Mouse (Mus musculus) adrenal gland, adult 2 months (tissue): ENCODE data around the gene Wnk2. TPM values are rescaled to one million over a fixed set of nuclear protein-coding genes. Genes with fewer than 3 reads are reported as not detected.

Source experiments
- DNase-seq: peaks from one replicate; pipeline ENCODE4 v3.0.0; 2021
- polyA plus RNA-seq: library from polyadenylated mRNA; depleted of rRNA; stranded (reverse); fragments of >200 nt; gene quantifications from 2 replicates; pipeline ENCODE4 v1.2.3, GENCODE M21; 2012
- total RNA-seq, 2 experiments: library from RNA; stranded (reverse); gene quantifications; 2 replicates each; pipeline ENCODE4 v1.2.3; 2021

The Wnk2 gene
- total and polyA plus RNA-seq, 3 experiments, result 2.5 to 4.2 (median 3.2) TPM

- DNase-seq, result peak; percentile 91
These were observed 31.2 kb upstream of the Wnk2 start for GRCm38 (mm10) chr13:49178839-49179585.

DNA sequence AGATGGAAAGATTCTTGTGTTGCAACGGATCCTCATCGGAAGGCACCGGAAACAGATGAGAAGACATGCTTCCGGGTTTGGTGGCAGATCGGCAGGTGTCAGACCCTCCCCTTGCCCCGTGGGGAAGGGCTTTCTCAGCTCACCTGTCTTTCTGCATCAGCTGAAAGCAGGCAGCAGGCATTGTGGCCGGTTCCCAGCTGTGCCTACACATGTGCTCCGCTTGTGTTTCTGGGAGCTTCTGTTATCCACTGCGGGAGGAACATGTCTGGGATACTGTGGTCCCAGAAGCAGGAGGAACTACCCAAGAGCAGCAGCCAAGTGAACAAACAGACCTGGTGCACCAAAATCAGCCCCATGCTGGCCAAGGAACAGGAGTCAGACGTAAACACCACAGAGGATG lies 27.7 kb upstream of the Wnk2 start:
- DNase-seq, result no peak

GRCm38 (mm10) chr13:49172971-49173596 lies 25.3 kb upstream of the Wnk2 start:
- DNase-seq, result peak; percentile 90

- no peak for DNase-seq
These were observed 24.5 kb upstream of the Wnk2 start for GRCm38 (mm10) chr13:49172335-49172734.

- no peak for DNase-seq
These were observed 23.9 kb upstream of the Wnk2 start for GRCm38 (mm10) chr13:49171729-49172128.

DNA sequence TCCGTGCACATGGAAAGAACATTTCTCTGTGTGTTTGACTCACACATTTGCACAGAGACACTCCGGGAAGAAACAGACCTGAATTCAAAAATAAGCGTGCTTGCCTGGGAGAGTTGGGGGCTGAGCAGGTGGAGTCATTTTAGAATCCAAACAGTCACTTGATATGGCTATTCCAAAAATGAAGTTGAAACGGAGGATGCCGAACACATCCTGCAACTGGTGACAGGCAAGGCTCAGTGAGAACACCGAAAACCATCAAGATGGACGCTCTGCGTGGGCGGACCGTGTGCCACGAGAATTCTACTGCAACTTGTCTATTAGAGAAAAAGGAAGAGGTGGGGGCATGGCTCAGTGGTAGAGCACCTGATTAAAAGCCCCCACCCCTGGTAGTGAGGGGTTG lies 22.8 kb upstream of the Wnk2 start:
- no peak for DNase-seq

DNA sequence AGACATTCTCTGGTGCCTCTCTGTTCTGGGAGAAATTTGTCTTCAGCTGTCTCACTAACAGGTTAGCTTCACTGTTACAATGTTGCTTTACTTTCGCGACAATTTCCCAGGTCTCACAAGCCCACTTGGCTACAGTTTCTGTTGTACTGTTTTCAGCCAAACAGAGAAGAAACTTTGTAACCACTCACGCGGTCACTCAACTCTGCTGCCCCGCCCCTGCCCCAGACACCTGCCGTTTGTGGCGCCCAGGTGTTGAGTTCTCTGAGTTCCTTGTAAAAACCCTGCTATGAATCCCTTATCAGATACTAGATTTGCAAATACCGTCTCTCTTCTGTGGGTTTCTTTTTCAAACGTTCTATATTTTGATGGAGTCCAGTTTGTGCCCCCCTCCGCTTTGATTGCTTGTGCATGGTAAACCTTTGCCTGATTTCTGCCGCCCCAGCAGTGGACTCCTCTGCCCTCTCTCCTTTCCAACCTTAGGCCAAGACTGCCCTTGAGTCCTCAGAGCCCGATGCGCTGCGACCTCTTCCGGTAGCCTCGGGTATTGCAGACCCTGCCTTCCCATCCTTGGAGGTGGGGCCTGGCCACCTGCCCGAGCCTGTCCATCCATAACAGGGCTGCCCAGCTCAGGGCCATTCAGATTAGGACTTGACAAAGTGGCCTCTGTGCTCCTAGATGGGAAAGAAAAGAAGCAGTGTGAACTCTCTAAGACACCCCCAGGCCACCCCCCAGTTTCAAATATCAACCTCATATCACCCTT lies 21.8 kb upstream of the Wnk2 start:
- peak; percentile 93 for DNase-seq

DNA sequence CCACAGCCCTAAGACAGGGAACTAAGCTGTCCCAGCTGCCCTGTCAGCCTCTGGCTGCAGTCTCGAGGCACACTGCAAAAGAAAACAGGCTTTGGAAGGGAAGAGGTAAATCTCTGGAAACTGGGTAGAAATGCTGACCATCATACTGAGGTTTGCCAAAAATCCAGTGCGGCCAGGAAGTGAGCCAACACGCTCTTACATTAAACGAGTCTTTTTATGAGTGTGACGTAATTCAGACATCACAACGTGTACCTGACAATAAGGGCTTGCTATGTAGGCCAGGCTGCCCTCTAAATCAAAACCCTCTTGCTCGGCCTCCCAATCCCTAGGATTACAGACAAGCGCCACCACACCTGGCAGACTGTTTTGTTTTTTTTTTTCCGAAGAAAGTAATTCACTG lies 19.3 kb upstream of the Wnk2 start:
- DNase-seq, result no peak

GRCm38 (mm10) chr13:49163645-49164044 lies 15.8 kb upstream of the Wnk2 start:
- DNase-seq, result no peak

DNA sequence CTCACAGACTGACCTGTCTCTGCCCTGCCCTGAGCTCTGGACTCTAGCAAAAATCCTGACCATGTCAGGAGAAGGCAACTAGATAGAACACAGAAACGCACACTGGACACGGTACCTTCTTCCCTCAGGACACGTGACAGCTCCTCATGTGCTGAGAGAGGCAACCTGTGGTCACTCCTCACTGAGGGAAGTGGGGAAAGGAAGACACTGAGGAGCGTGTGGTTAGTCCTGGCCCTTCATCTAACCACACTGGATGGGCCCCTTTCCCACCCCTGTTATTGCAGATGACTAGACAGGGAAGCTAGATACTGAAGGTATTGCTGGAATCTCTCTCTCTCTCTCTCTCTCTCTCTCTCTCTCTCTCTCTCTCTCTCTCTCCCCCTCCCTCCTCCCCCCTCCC lies 14.9 kb upstream of the Wnk2 start:
- no peak for DNase-seq

- no peak for DNase-seq
These were observed 13.4 kb upstream of the Wnk2 start for GRCm38 (mm10) chr13:49161236-49161635.

DNA sequence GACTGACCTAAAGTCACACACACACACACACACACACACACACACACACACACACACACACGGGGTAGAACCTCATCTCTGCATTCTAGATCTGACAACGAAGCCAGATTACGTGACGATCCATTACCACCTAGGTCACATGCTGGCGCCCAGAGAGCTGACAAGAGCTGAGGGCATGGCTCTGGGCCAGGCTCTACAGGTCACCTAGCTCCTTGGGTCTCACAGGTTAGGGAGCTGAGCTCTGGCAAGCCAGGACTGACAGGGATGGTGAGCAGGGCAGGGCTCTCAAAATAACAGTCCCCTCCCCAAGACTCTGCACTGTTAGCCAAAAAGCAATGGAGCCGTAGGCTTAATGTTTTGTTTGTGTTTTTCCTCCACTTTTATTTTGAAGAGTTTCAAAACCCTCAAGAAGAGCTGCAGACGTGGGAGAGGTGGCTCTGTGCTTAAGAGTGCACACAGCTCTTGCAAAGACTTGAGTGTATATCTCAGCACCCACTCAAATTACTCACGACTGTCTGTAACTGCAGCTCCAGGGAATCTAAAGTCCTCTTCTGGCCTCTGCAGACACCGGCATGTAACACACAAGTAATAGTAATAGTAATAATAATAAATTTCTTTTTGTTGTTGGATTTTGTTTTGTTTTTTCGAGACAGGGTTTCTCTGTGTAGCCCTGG lies 10.4 kb upstream of the Wnk2 start:
- DNase-seq, result no peak

- no peak for DNase-seq
These were observed 8.8 kb upstream of the Wnk2 start for GRCm38 (mm10) chr13:49156645-49157044.

DNA sequence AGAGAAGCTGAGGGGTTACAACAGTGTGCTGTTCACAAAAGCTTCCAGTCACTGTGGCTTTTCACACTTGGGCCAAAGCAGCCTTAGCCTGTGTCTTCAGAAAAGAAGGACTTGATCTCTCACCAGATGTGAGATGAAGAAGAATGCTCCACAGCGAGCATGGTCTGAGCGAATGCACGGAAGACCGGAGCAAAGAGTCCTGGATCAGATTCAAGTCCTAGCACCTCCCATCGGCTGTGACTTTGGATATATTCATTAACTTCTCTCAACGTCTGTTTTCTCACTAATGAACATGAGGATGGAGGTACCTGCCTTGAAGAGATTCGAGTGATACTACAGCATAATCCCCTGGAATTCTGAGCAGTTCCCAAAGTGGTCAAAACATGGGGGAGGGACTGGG lies 6.8 kb upstream of the Wnk2 start:
- no peak for DNase-seq

DNA sequence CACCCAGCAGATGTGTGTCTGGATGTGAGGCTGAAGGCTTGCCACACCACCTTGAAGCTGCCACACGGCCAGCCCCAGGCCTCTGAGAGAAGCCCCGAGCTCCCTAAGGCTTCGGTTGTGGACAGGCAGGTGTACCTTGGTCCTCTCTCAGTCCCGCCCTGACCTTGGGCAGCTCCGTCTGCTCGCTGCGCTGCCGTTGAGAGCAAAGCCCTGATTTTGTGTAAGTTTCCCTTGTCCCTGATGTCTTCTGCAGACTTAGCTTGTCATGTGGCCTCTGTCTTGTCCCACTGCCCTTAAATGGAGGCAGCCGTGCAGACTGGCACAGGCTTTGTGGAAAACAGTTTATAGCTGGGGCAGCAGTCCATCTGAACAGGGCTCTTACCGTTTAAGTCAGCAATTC lies 6.2 kb upstream of the Wnk2 start:
- no peak for DNase-seq

DNA sequence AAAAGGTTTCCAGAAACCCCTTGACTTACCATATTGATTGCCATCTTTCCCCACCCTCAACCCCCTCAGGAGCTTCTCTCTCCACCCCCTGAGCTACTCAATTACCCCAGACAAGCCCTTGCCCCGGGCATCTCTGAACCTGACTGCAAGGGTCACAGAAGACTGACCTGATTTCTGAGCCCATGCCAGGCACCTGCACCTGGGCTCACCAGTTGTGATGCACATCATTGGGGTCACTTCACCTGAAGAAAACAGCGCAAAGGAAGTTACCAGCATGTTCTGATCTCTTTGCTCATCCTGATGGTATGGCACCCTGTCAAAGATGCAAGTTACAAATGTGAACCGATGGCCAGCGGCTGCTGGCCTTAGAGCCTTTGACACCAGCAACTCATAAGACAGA lies 873 bp upstream of the Wnk2 start:
- DNase-seq, result no peak

- peak; percentile 50 for DNase-seq
These were observed 582 bp downstream of the Wnk2 start for GRCm38 (mm10) chr13:49147007-49147857.

DNA sequence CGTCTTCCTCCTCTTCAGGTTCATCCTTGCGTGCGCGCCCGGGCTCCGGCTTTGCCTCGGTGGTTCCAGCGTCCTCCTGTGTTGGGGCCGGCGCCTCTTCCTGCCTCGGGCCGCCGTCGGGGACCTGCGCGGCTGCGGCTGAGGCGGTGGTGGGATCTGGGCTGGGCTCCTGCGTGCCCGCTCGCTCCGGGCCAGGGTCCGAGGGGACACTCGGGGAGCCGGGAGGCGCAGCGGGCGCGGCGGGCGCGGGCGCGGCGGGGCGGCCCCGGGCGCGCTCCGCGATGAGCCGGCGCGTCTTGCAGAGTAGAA lies 1.2 kb downstream of the Wnk2 start:
- DNase-seq, result no peak

DNA sequence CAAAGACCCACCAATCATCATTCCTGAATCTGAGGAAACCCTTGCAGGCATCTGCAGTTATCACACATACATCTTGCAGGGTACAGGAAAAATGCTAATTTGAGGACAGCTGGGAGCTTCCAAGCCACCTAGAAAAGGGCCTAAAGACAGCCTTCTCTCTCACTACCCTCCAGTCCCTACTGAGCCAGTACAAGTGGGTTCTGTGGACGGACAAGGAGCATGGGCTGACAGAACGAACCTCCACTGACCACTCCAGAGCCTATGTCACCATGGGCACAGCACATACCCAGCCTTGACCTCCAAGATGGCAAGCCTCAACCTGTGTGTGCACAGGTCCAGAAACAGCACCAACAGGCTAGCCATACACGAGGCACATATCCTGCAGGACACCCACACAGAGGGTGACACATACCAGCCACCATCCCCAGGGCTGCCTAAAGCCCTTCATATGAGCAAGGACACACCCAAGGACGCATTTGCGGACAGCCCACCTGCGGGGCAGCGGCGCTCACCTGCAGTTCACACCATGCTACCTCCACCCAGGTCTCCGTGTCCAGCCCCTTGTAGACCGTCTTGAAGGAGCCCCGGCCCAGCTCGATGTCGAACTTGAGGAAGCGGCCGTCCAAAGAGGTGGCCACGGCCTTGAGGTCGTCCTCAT lies 1.6 kb downstream of the Wnk2 start:
- DNase-seq, result no peak

DNA sequence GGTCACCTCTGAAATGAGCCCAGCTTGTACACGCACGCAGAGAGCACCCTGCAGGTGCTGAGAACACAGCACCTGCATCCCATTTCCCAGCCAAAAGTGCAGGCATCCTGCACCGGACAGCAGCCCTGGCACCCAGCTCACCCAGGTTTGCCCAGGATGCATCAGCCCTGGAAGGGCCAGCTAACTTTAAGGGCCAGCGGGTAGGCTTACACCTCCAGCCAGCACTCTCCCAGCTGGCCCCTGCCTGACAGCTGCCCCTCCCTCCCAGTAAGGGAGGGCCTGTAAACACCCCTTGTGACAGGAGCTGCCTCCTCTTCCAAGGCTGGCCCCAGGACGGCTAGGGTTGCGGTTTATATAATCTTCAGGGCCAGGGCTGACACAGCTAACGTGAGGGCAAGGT lies 2.4 kb downstream of the Wnk2 start:
- DNase-seq, result no peak

DNA sequence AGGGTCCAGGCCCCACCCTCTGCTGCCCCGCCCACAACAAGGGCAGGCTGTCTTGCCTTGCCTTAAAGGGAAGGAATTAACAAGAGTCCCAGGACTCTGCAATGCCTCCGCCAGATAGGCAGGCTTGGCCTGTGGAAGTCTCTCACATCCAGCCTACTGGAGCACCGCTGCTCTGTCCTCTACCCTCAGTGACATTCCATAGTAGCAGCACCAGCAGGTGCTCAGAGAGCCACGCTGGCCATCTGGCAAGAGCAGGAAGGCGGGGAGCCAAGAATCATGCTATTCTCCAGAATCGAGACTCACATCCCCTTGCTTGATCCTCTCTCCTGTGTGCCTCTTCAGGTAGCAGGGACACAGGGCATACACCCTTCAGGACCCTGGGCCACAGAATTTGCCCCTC lies 3.4 kb downstream of the Wnk2 start:
- no peak for DNase-seq
